Mouse (Mus musculus) cerebellum, adult 11-12 months (tissue): Measurements from ENCODE around the gene Espl1.

Experiments
- DNase-seq: peaks from one replicate; pipeline ENCODE4 v3.0.0; 2022

The Espl1 gene

DNA sequence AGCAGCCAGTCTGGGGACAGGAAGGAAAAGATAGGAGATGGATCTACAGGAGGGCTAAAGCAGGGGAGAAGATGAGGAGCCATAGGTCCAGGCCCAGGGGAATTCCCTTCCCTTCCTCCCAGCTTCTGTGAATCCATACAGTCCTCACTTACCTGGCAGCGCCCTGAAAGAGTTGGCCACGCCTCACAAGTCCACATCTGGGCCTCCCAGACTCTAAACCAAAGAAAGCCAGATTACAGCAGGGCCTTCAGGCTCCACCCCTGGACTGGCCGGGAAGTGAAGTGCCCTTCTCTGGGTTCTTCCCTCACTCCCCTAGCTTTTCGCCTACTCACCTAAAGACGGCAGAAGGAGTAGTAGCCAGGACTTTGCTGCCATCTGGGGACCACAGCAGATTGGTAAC is 43.5 kb downstream of the Espl1 start:
- no peak for DNase-seq

DNA sequence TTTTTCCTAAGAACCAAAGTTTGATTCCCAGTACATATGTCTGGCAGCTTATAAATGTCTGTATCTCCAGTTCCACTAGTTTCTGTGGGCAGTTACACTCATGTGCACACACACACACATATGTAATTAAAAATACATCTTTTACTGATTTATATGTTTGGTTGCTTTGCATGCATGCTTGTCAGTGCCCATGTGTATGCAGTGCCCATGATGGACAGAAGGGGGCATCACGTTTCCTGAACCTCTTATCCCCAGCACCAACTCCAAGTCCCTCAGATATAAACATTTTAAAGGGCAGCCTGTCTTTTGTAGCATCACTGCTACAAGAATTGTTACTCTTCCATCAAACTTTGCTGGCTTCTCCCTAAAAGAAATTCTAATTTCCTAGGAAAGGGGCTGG is 45.5 kb downstream of the Espl1 start:
- no peak for DNase-seq

DNA sequence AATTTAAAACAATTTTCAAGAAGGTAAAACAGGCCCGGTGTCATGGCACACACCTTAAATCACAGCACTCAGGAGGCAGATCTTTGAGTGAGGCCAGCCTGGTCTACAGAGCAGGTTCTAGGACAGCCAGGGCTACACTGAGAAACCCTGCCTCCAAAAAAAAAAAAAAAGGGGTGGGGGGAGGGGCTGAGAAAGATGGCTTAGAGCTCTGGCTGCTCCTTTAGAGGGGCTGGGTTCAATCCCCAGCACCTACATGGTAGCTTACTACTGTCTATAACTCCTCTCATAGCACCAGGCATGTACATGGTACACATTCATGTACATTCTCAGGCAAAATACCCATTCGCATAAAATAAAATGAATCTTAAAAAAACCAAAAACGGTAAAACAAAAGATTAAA is 48.4 kb downstream of the Espl1 start:
- no peak for DNase-seq

DNA sequence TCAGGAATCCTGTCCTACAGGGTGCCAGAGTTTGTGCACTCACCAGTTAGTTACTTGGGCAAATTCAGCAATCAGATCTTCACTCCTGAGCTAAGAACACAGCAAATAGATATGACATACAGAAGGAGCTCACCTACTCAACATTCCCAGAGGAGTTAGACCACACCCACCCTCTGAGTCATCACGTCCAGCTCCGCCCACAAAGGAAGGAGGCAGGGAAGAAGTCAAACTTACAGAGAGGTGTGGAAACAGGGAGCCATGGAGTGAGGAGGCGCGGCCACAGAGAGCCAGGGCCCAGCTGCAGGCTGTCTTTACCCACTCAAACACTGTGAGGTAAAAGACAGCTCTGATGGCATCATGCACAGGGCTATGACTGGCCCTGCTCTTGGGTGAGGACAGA is 50.4 kb downstream of the Espl1 start:
- no peak for DNase-seq

DNA sequence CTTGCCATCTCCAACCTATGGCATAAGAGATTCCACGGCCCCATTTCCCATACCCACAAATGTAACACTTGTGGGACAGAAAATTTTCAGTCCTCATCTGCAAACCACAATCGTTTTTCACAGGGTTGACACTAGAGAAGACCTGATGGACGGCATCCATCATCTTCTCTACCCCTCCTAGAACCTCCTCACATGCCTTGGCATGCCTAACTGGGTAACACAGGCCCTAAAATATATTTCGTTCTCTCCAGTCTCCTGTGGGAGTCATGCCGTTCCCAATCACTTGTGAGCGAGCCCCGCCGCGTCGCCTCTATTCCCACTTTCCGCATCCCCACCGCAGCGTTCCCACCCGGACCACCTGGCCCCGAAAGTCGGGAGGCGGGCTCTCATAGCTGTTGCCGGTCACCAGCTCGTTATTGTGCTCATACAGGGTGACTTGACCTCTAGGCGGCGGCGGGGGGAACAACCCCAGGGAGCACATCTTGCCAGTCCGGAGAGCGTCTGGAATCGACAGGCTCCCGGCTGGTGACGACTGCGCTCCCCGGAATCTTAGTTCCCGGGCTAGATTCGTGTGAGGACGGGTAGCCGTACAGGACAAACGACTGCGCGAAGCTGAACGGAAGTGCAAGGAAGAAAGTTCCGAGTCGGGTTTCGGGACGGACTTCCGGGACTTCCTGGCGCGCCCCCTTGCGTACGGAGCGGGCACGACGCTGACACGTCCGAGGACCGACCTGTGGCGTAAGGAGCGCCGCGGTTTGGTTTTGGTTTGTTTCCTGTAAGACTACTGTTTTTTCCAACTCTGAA is 54.3 kb downstream of the Espl1 start, which contains the start of gene Aaas:
Gene Aaas, minus strand, starts transcription at position 634 of the 804 bp plus-strand sequence.
- peak; percentile 93 for DNase-seq

DNA sequence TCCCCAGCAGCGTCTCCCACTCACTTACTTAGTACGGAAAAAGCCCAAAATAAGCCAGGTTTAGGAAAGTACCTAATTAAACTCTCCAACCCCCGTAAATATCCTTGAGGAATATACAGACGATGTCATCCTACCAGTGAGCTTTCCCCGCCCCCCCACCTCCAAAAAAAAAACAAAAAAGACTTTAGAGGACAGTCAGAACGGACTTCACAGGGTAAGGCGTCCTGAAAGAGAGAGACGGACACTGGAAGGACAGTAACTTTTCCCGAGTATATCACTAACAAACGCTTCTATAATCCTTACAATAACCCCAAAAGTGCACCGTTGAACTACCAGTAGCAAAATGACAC is 54.9 kb downstream of the Espl1 start:
- DNase-seq = no peak

DNA sequence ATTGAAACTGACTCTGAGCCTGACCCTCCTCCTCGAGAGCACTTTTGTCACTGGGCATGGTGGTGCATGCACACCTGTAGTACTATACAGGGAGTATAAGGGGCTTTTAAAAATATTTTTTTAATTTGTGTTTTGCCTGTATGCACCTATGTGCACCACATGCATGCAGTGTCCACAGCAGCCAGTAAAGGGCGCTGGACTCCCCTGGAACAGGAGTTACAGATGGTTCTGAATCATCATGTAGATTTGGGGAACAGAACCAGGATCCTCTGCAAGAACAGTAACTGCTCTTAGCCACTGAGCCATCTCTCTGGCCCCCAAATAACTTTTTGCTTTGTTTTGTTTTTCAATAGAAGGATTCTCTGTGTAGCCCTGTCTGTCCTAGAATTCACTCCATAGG is 56.1 kb downstream of the Espl1 start:
- DNase-seq = no peak

DNA sequence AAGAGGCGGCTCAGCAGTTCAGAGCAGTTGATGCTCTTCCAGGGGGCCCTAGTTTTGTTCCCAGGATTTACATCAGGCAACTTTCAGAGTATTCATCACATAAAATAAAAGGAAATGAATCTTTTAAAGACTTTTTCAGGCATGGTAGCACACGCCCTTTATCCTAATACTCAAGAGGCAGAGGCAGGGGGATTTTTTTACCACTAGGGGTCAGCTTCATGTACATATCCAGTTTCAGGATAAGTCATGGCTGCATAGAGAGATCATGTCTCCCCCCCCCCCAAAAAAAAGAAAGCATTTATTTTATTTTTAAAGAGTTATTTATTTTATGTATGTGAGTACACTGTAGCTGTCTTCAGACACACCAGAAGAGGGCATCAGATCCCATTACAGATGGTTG is 57.9 kb downstream of the Espl1 start:
- no peak for DNase-seq

DNA sequence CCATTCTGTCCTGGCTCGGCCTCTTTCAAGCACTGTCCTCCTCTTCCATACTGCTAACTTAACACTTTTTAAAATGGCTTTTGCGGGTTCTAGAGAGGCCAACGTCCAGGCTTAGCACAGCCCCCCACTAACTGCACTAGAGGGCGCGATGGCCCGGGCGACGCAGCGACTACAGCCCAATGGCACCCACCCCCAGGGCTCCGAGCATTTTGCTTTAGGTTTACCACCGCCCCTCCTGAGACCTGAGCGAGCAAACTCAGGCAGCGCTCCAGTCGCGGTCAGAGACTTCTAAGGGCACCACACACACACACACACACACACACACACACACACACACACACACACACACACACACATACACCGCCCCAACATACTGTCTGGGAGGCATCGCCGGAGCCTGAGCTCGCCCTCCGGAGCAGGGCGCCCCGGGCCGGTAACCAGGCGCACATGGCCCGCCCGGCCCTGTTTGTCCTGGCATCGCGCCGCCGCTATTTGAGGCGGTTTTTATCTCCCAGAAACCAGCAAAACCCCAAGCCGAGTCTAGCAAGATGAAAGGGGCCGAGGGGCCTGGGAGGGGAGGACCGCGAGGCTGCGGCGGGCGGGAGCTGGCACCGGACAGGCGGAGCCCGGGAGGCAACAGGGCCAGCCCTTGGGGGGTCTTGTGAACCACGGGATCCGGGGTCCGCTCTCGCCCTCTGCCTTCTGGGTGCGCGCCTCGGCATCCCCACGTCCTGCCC is 59.2 kb downstream of the Espl1 start:
- DNase-seq = no peak

DNA sequence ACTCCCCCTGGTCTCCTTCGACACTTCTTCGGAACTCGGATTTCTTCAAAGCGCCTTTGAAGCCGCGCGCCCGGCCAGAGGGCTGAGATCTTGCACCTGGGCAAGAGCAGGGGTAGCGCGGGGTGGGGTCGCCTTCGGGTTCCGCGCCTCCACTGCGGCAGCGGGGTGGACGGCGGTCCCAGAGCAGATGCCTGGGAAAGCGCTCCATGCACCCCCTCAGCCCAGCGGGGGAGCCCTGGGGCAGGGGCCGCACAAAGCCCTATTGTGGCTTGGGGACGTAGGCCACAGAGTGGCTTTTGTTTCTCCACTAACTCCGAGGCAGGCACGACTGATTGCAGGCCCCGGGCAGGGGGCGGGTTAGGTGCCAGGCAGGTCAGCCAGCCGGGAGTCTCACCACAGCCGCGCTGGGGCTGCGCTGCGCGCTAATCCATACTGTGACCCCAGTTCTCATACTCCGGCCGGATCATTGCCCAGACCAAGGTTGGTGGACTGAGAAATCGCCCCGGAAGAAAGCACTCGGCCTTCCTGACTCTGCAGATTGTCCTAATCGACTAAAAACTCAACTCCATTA is 59.9 kb downstream of the Espl1 start:
- peak; percentile 34 for DNase-seq

DNA sequence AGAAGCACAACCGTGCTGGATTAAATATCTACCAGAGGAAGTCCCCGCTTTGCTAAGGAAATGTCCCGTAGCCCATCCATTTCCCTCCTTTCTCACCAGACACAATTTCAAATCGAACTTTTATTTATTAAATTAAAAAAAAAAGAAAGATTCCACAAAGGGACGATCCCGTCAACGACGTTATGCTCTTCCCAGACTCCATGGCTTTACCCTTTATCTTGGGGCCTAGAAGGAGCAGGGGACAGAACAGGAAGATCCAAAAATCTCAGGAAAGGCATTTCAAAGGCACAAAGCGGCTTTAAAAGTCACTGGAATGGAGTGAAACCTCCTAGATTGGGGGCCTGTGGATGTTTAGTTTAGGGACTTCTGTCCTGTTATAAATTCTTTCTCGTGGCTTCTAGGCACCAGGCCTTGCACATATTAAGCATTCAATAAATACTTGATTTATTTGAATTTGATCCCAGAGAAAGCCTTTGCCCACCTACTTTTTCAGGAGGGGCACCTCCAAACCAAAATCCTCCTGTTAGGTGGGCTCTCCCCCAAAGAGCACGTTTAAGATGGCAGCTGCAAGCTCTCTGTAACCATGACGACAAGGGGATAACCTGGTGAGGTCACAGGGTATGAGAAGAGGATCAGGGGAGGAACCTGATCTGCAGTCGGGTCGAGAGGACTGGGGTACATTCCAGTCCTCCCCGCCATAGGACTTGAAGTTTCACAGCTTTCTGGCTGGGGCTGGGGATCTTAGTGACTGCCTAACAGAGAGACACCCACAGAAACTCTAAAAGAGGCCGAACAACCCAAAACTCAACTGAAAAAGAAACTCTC is 60.6 kb downstream of the Espl1 start:
- no peak for DNase-seq

DNA sequence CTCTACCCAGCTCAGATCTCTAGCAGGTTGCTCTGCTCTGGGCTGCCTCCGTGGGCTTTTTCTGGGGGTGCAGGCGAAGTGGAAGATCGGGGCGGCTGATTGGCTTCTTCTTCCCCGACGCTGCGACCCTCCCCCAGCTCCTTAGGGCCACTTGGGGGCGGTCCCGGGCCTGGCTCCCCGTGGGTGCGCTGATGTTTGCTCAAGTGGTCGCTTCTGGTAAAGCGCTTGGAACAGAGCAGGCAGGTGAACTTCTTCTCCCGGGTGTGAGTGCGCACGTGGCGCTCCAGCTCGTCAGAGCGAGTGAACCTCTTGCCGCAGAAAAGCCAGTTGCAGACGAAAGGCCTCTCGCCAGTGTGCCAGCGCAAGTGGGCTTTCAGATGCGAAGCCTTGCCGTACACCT is 62.1 kb downstream of the Espl1 start:
- DNase-seq = no peak

DNA sequence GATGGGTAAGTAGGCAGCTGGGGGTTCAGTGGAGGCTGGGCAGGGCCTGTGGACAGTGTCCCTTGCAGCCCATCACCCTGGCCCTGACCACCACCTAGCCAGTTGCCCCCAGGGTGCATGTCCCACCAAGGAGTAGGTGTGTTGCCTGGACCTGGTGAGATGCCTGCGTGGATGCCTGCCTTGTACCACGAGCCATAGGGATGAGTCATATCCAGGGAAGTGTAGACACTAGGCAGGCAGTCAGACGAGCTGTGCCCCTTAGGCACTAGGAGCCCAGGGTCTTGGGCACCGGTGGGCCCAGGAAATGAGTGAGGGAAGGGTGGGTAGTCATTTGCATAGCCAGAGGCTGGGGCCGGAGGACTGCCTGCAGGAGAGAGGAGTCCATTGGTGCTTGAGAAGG is 62.8 kb downstream of the Espl1 start:
- no peak for DNase-seq

DNA sequence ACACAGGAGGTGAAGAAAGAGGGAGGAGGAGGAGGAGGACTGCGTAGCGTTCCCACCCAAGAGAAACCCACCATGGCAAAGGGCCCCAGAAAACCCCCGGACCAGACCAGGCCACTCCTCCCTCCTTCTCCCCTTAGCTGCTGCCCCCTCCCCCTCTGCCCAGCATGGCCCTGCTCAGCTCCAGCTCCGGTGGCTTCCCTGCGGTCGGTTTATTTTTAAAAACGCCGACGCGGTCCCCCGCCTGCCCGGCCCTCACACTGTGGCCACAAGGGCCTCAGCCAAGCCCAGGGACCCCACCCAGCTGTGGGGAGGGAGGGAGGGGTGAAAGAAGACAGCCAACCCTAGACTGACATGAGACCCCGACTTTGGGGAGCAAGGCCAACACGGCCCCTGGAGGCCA is 66.6 kb downstream of the Espl1 start:
- DNase-seq = no peak

DNA sequence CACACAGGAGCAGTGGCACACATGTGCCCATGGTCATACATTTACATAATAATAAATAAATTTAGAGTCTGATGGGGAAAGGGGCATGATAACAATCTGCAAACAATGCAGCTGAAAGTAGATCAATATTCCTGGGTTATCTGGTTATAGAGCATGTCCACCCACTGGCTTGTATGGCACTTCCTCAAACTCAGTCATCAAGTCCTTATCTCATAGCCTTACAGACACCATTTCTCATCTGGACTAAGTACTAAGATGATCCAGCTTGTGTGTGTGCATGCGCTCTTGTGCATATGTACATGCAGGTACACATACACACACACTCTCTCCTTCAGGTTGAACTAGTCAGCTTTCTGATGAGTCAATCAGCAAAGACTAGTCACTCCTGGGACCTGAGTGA is 68.6 kb downstream of the Espl1 start:
- DNase-seq = no peak

DNA sequence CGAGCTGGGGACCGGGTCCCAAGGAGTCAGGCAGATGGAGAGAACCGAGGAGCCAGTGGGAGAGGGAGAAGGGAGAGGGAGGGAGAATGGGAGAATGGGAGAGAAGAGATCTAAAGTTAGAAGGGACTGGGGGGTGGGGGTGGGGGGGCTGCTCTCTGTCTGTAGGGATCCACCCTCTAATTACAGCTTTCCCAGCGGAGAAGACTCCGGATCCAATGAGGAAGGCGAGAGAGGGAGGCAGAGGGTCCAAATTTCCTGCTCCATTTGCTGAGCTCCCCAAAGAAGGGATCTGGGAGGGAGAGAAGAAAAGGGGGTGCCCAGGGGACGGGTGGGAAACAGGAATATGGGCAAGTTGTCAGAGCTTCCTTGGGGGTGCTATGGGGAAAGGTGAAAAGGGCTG is 70.2 kb downstream of the Espl1 start:
- DNase-seq = no peak

DNA sequence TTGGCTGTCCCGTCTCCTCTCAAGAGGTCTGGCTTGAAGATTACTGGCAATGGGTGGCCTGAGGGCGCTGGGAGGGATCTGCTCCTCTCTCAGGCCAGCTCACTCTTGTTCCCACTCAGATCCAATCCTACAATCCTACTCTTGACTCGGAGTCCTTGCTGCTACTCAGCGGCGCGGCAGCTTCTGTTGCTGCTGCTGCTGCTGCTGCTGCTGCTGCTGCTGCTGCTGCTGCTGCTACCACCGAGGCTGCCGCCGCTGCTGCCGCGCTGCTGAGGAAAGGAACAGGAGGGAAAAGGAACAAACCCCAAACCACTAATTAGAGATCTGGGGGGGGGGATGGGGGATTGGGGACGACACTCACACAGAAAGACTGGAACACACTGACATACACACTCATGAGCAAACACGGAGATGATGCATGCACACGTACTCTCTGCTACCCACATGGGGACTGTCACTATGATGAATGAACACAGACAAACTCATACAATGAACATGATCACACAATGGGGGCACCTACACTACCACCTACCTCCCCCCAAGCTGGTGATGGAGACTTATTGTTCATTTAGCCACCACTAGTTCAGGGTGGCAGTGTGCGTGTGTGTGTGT is 70.8 kb downstream of the Espl1 start, which contains the start of gene Sp7:
Gene Sp7, minus strand, starts transcription at position 450 of the 612 bp plus-strand sequence.
- DNase-seq = no peak

DNA sequence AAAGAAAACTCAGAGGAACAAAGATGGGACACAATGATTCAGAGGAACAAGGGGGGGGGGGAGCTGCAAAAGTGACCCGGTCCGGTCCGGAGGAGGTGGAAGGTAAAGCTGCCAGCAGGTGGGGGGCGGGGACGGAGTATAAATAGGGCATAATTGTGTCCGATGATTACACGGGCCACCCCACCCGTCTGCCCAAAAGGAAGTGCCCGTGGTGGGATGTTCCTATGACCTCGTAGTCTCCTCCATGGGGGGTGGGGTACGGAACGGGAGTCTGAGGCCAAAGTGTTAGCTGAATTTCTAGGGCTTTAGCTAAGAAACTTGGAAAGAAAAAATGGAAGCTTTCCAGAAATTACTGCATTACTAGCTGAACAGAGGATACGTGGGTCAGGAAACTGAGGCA is 73.9 kb downstream of the Espl1 start:
- no peak for DNase-seq

DNA sequence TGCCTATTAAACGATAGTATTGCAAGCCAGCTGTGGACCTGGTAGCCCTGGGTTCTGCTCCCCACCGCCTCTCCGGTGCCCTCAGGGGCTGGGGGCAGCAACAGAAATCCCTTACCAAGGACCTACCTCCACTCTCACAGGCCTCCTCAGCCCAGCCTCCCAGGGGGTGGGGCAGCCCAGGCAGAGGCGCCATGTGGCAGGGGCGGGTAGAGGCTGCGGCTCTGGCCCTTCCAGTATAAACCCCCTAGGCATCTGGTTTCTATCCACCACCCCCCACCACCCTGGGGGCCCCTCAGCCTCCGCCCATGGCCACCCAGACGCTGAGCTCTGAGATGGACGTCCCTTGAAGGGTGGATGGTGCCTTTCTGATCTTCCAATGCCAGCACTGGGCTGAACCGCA is 74.7 kb downstream of the Espl1 start:
- no peak for DNase-seq
